Mouse (Mus musculus): Measurements from ENCODE around the gene Mt3.

- TF ChIP-seq MAFK (IDR thresholded peaks at IDR 0.05; ENCODE audit: borderline replicate concordance, low read depth, low read length) (no peak), CHD2 (IDR thresholded peaks at IDR 0.05; ENCODE audit: low read length) (no peak), NELFE (IDR thresholded peaks at IDR 0.05; ENCODE audit: low read depth, low read length) (no peak), CTCF (IDR thresholded peaks at IDR 0.05 in 2 of 3, conservative IDR thresholded peaks at IDR 0.05 in 1 of 3; ENCODE audit: control insufficient read depth in 1 of 3, insufficient read depth in 1 of 3, low read depth in 2 of 3, low read length in 3 of 3, poor library complexity in 1 of 3, severe bottlenecking in 1 of 3) (no peak), MYB (IDR thresholded peaks at IDR 0.05; ENCODE audit: low read depth, low read length) (no peak), ZNF384 (IDR thresholded peaks at IDR 0.05; ENCODE audit: low read depth, low read length) (no peak), POLR2A (IDR thresholded peaks at IDR 0.05; ENCODE audit: control insufficient read depth in 1 of 2, insufficient read depth in 1 of 2, low read depth in 1 of 2, low read length in 2 of 2, poor library complexity in 1 of 2) (no peak), E2F4 (IDR thresholded peaks at IDR 0.05; ENCODE audit: borderline replicate concordance, low read depth, low read length) (no peak), GATA1 (IDR thresholded peaks at IDR 0.05; ENCODE audit: low read depth, low read length) (no peak), USF2 (IDR thresholded peaks at IDR 0.05; ENCODE audit: borderline replicate concordance in 1 of 2, insufficient read depth in 1 of 2, low read depth in 1 of 2, low read length in 2 of 2) (no peak), RAD21 (IDR thresholded peaks at IDR 0.05; ENCODE audit: low read depth, low read length) (no peak), ETS1 (IDR thresholded peaks at IDR 0.05; ENCODE audit: low read depth, low read length) (no peak), MAZ (IDR thresholded peaks at IDR 0.05; ENCODE audit: low read depth, low read length) (no peak), EP300 (IDR thresholded peaks at IDR 0.05; ENCODE audit: low read depth in 1 of 2, low read length in 2 of 2) (no peak)
These were observed 30.8 kb upstream of the Mt3 start for GRCm38 (mm10) chr8:94121625-94122024.
